Mouse (Mus musculus): ENCODE data around the gene Sorcs1. TPM values are rescaled to one million over a fixed set of nuclear protein-coding genes. Genes with fewer than 3 reads are reported as not detected.

The Sorcs1 gene
- polyA plus RNA-seq, 1 experiment from 2014 or later, result 0.59 TPM

DNA sequence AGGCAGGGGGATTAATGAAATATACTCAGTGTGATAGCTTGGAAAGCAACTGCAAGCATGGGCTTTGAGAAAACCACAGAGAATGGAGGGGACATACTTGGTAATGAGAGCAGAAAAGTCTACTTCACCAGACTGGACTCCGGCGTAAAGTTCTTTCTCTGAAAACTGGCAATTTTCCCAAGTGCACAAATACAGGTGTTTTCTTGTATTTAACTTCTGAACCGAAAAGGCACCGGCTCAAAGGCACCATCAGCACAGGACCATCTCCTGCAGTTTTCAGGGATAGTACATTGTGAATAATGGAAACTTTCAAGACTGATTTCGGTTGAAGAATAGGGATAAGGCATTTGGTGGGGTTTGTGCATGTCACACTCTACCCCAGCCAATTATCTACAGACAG lies 219.9 kb downstream of the Sorcs1 start:
- Histone ChIP-seq H3K4me1 (ENCODE audit: control insufficient read depth in 2 of 2, insufficient read depth in 2 of 2, low read length in 2 of 2) (no peaks in the 10 kb centered on the region), H3K9ac (ENCODE audit: low read length) (no peak overlapping the region), H3K27ac (replicated peaks in 1 of 2; ENCODE audit: control insufficient read depth in 1 of 2, insufficient read depth in 1 of 2, low read depth in 2 of 2, low read length in 2 of 2) (no peak overlapping the region), H3K4me2 (ENCODE audit: low read length) (no peak overlapping the region), H3K9me3 (ENCODE audit: control insufficient read depth, low read length) (no peaks in the 10 kb centered on the region), H3K27me3 (ENCODE audit: control insufficient read depth, insufficient read depth, low read length) (no peaks in the 10 kb centered on the region), H3K4me3 (ENCODE audit: control insufficient read depth in 1 of 2, insufficient read depth in 1 of 2, low read depth in 1 of 2, low read length in 2 of 2) (no peak overlapping the region), H3K36me3 (ENCODE audit: control insufficient read depth, insufficient read depth, low read length) (no peaks in the 10 kb centered on the region)
- ATAC-seq (ENCODE audit: insufficient number of reproducible peaks, insufficient read depth, low FRiP score, low read depth), result no peak
- 85% methylated on average over 5 of the region's 5 CpGs for WGBS

DNA sequence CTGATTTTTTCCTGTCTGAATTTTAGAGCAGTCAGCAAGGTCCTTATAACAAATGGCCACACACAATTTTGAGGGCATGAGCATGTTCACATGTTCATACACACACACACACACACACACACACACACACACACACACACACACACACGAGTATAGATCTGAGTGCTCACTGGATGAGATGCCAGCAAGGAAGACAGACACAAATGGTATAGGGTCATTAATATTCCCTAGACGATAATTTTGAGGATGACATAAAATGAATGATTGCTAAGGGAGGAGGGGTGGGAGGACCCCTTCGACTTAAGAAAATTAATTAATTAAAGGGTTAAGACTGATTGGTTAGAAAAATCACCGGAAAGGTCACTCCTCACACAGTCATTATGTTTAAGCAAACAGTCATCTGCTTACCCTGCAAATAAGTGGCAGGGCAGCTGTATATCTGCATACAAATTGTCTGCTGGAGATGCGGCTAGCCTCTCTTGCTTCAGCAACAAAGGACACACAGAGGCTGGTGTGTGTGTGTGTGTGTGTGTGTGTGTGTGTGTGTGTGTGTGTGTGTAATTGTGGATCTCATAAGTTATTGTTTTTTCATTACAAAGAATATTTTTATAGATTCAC lies 221.1 kb downstream of the Sorcs1 start:
- WGBS, result 65% methylated on average over 5 of the region's 5 CpGs
- Histone ChIP-seq H3K9ac (ENCODE audit: low read length) (no peak overlapping the region), H3K9me3 (ENCODE audit: control insufficient read depth, low read length) (no peaks in the 10 kb centered on the region), H3K27me3 (ENCODE audit: control insufficient read depth, insufficient read depth, low read length) (no peaks in the 10 kb centered on the region), H3K4me2 (ENCODE audit: low read length) (no peak overlapping the region), H3K4me1 (ENCODE audit: control insufficient read depth in 2 of 2, insufficient read depth in 2 of 2, low read length in 2 of 2) (no peaks in the 10 kb centered on the region), H3K27ac (replicated peaks in 1 of 2; ENCODE audit: control insufficient read depth in 1 of 2, insufficient read depth in 1 of 2, low read depth in 2 of 2, low read length in 2 of 2) (no peak overlapping the region), H3K36me3 (ENCODE audit: control insufficient read depth, insufficient read depth, low read length) (no peaks in the 10 kb centered on the region), H3K4me3 (ENCODE audit: control insufficient read depth in 1 of 2, insufficient read depth in 1 of 2, low read depth in 1 of 2, low read length in 2 of 2) (no peak overlapping the region)
- no peak for ATAC-seq (ENCODE audit: insufficient number of reproducible peaks, insufficient read depth, low FRiP score, low read depth)

DNA sequence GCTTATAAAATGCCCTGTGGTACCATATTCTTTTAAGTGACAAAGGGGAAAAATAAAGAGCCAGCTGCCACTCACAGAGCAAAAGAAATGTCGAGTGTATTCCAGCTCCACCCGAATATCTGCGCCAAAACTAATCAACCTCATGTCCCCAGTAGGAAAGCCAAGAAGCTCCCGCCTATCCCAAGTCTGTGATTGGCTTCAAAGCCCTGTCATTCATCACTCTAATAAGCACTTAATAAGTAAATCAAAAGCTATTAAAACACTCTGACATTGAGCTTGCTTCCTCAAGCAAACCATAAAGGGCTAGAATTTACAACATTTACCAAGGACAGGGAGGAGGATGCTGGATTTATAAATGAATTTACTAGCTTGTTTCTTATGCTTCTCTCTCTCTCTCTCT lies 237.3 kb downstream of the Sorcs1 start:
- 36% methylated on average over 4 of the region's 4 CpGs for WGBS

DNA sequence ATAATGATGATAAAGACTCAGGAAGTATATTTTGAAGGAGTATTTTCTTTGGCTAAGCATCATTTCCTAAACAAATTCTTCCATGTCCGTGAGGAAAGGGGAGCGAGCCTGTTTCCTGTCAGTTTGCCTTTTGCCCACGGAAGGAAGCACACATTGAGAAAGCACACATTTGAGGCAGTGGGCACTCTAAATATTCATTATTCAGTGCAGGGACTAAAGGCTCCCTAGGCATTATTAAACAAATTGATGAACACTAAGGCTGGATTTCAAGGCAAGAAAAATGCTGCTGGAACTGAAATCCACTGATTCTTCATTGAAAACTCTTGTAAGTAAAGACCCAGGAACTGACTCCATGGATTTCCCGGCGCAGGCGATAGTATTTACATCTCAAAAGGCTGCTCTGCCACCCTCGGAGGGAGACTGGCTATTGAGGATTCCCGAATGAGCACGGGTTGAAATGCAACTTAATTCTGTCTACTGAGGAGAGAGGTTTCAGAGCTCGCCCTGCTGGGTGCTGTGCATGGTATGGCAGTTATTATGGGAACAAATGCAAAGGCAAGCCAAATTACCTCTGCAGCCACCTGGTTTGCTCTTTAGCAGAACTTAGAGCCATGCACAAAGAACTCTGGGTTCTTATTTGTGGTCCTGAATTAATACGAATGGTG lies 238.1 kb downstream of the Sorcs1 start:
- Histone ChIP-seq H3K4me2 (ENCODE audit: low read length) (peak overlapping the region; percentile 53), H3K27ac (replicated peaks in 1 of 2; ENCODE audit: control insufficient read depth in 1 of 2, insufficient read depth in 1 of 2, low read depth in 2 of 2, low read length in 2 of 2) (no peak overlapping the region), H3K4me1 (ENCODE audit: control insufficient read depth in 2 of 2, insufficient read depth in 2 of 2, low read length in 2 of 2) (peaks cover 2 to 8% of the 10 kb centered on the region in 2 experiments; a peak in 3 of 4 replicates), H3K4me3 (ENCODE audit: control insufficient read depth in 1 of 2, insufficient read depth in 1 of 2, low read depth in 1 of 2, low read length in 2 of 2) (no peak overlapping the region), H3K9ac (ENCODE audit: low read length) (no peak overlapping the region), H3K36me3 (ENCODE audit: control insufficient read depth, insufficient read depth, low read length) (no peaks in the 10 kb centered on the region), H3K27me3 (ENCODE audit: control insufficient read depth, insufficient read depth, low read length) (no peaks in the 10 kb centered on the region), H3K9me3 (ENCODE audit: control insufficient read depth, low read length) (no peaks in the 10 kb centered on the region)
- ATAC-seq (ENCODE audit: insufficient number of reproducible peaks, insufficient read depth, low FRiP score, low read depth), result no peak
- WGBS, result 8% methylated on average over 11 of the region's 11 CpGs

More for the DNA sequence above, 237.3 kb downstream of the Sorcs1 start:
- H3K4me1 ChIP-seq (ENCODE audit: control insufficient read depth in 2 of 2, insufficient read depth in 2 of 2, low read length in 2 of 2), result peaks cover 2 to 8% of the 10 kb centered on the region in 2 experiments; a peak in 3 of 4 replicates
- ATAC-seq (ENCODE audit: insufficient number of reproducible peaks, insufficient read depth, low FRiP score, low read depth), result no peak
- H3K36me3 ChIP-seq (ENCODE audit: control insufficient read depth, insufficient read depth, low read length), result no peaks in the 10 kb centered on the region
- no peak overlapping the region for H3K9ac ChIP-seq (ENCODE audit: low read length)
- no peak overlapping the region for H3K4me2 ChIP-seq (ENCODE audit: low read length)
- no peak overlapping the region for H3K4me3 ChIP-seq (ENCODE audit: control insufficient read depth in 1 of 2, insufficient read depth in 1 of 2, low read depth in 1 of 2, low read length in 2 of 2)
- no peaks in the 10 kb centered on the region for H3K9me3 ChIP-seq (ENCODE audit: control insufficient read depth, low read length)
- H3K27me3 ChIP-seq (ENCODE audit: control insufficient read depth, insufficient read depth, low read length), result no peaks in the 10 kb centered on the region
- no peak overlapping the region for H3K27ac ChIP-seq (replicated peaks in 1 of 2; ENCODE audit: control insufficient read depth in 1 of 2, insufficient read depth in 1 of 2, low read depth in 2 of 2, low read length in 2 of 2)

DNA sequence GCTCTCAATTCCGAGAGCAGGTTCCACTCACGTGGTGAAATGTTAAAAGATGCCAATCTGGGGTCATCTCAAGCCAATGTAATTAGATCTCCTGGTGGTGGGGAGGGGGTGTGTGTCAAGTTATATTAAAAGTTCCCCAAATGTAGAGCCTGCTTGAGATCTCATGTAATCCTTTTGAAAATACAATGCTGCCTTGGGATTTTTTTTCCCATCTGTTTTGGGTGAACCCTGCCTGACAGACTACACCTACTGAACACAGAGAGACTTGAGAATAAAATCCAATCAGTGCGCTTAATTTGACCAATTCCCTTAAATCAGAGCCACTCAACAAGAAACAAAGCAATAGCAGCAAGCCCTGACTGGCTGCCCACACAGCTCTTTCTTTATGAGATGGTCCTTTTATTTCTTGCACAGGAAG lies 239.0 kb downstream of the Sorcs1 start:
- 36% methylated on average over 3 of the region's 3 CpGs for WGBS
- Histone ChIP-seq H3K36me3 (ENCODE audit: control insufficient read depth, insufficient read depth, low read length) (no peaks in the 10 kb centered on the region), H3K4me1 (ENCODE audit: control insufficient read depth in 2 of 2, insufficient read depth in 2 of 2, low read length in 2 of 2) (peaks cover 2 to 8% of the 10 kb centered on the region in 2 experiments; a peak in 3 of 4 replicates), H3K4me2 (ENCODE audit: low read length) (no peak overlapping the region; the same call in 1 of the 2 replicates), H3K27ac (replicated peaks in 1 of 2; ENCODE audit: control insufficient read depth in 1 of 2, insufficient read depth in 1 of 2, low read depth in 2 of 2, low read length in 2 of 2) (no peak overlapping the region), H3K9ac (ENCODE audit: low read length) (no peak overlapping the region), H3K27me3 (ENCODE audit: control insufficient read depth, insufficient read depth, low read length) (no peaks in the 10 kb centered on the region), H3K4me3 (ENCODE audit: control insufficient read depth in 1 of 2, insufficient read depth in 1 of 2, low read depth in 1 of 2, low read length in 2 of 2) (no peak overlapping the region), H3K9me3 (ENCODE audit: control insufficient read depth, low read length) (no peaks in the 10 kb centered on the region)
- ATAC-seq (ENCODE audit: insufficient number of reproducible peaks, insufficient read depth, low FRiP score, low read depth), result no peak

GRCm38 (mm10) chr19:50422928-50423327 lies 255.5 kb downstream of the Sorcs1 start:
- H3K4me2 ChIP-seq (ENCODE audit: low read length), result no peak overlapping the region
- H3K36me3 ChIP-seq (ENCODE audit: control insufficient read depth, insufficient read depth, low read length), result no peaks in the 10 kb centered on the region
- no peaks in the 10 kb centered on the region for H3K9me3 ChIP-seq (ENCODE audit: control insufficient read depth, low read length)
- no peak overlapping the region for H3K27ac ChIP-seq (replicated peaks in 1 of 2; ENCODE audit: control insufficient read depth in 1 of 2, insufficient read depth in 1 of 2, low read depth in 2 of 2, low read length in 2 of 2)
- ATAC-seq (ENCODE audit: insufficient number of reproducible peaks, insufficient read depth, low FRiP score, low read depth), result no peak
- no peaks in the 10 kb centered on the region for H3K4me1 ChIP-seq (ENCODE audit: control insufficient read depth in 2 of 2, insufficient read depth in 2 of 2, low read length in 2 of 2)
- H3K9ac ChIP-seq (ENCODE audit: low read length), result no peak overlapping the region
- no peaks in the 10 kb centered on the region for H3K27me3 ChIP-seq (ENCODE audit: control insufficient read depth, insufficient read depth, low read length)
- H3K4me3 ChIP-seq (ENCODE audit: control insufficient read depth in 1 of 2, insufficient read depth in 1 of 2, low read depth in 1 of 2, low read length in 2 of 2), result no peak overlapping the region
- WGBS, result 47% methylated on average over 1 of the region's 1 CpGs

GRCm38 (mm10) chr19:50418962-50419720 lies 259.3 kb downstream of the Sorcs1 start:
- no peak overlapping the region for H3K4me3 ChIP-seq (ENCODE audit: control insufficient read depth in 1 of 2, insufficient read depth in 1 of 2, low read depth in 1 of 2, low read length in 2 of 2)
- H3K27me3 ChIP-seq (ENCODE audit: control insufficient read depth, insufficient read depth, low read length), result no peaks in the 10 kb centered on the region
- WGBS, result 40% methylated on average over 14 of the region's 14 CpGs
- H3K9me3 ChIP-seq (ENCODE audit: control insufficient read depth, low read length), result no peaks in the 10 kb centered on the region
- H3K36me3 ChIP-seq (ENCODE audit: control insufficient read depth, insufficient read depth, low read length), result no peaks in the 10 kb centered on the region
- H3K9ac ChIP-seq (ENCODE audit: low read length), result no peak overlapping the region
- H3K27ac ChIP-seq (replicated peaks in 1 of 2; ENCODE audit: control insufficient read depth in 1 of 2, insufficient read depth in 1 of 2, low read depth in 2 of 2, low read length in 2 of 2), result no peak overlapping the region
- no peak overlapping the region for H3K4me2 ChIP-seq (ENCODE audit: low read length)
- H3K4me1 ChIP-seq (ENCODE audit: control insufficient read depth in 2 of 2, insufficient read depth in 2 of 2, low read length in 2 of 2), result no peaks in the 10 kb centered on the region
- ATAC-seq (ENCODE audit: insufficient number of reproducible peaks, insufficient read depth, low FRiP score, low read depth), result no peak
